Mouse (Mus musculus): ENCODE measurements around the gene Stim2. TPM values are rescaled to one million over a fixed set of nuclear protein-coding genes. Genes with fewer than 3 reads are reported as not detected.

The Stim2 gene
- total RNA-seq, 2 experiments from 2014 or later = 54.4 to 58.9 TPM

DNA sequence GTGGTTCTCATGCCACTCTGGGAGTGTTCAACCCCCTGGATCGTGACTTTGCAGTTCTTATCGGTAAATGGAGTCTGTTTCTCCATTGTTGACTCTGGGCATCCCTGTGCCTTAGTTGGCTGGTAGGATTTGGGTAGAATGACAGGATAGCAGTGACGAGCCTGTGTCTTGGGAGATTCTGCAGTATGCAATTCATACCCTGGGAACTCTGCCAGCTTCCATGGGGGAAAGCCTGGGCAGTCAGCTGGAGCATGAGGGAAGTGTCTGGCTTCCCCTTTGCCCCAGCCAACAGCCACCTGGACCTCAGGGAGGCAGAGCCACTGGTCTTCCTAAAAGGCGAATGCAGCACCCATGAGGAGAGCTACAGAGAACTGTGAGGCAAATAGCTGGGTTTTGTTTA, 165.6 kb downstream of the Stim2 start:
- intact Hi-C loops (cut with DNase I) = no loop called here
- no peak for DNase-seq (ENCODE audit: low spot score in 2 of 2)

Other genes starting within 250 kb of the Stim2 start
- 10 to 100 TPM; 39.8 to 59.6 TPM for gene Tbc1d19, start 188.9 kb upstream of the Stim2 start, total RNA-seq (2021)

Measured in left cerebral cortex, postnatal 14 days (tissue).